Comparison of ENCODE assay signal across 17 mouse cellular contexts in the genomic region with DNA sequence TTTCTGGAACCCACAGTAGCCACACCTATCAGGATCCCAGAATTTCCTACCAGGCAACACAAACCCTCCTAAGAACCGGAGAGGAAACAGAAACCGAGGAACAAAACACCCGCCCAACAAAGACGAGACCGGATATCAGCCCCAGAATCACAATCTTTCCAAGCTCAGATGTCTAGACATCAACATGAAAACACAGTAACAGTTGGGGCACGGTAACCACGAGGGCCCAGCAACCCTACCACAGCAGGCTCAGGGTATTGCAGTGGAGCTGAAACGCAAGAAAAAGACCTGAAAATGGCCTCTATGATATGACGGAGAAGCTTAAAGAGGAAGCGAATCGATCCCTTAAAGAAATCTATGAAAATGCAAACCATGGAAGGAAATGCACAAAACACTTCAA.
DNase-seq lines count a peak whose midpoint lies in the region.
"Had no signal": no experiment of that assay in that cellular context is flagged by ENCODE, and none has a peak within 500 bp of the region (broad histone marks: within the 10 kb centered on the region; RNA-seq: fewer than 3 reads in every experiment).

No protein-coding gene starts in this region.

- peak; percentile 82 for DNase-seq in CD4-positive helper T cell, adult 2 months (ENCODE audit: low read depth, low spot score)
- DNase-seq in CD8-positive naive resting alpha-beta T cell, adult 2 months (ENCODE audit: low read depth in 2 of 2, low spot score in 2 of 2), result peak; percentile 41 to 56
- DNase-seq in naive thymus-derived CD4-positive, alpha-beta T cell, adult 2 months (ENCODE audit: low read depth), result peak; percentile 86
- DNase-seq in thymus, postnatal 36 days, result peak; percentile 31 to 46
- no peak for DNase-seq in left cerebral cortex, adult 11 months (ENCODE audit: low spot score)
- DNase-seq in embryo, embryonic 10 days (ENCODE audit: low spot score), result no peak
- DNase-seq in frontal cortex, postnatal 14 days (ENCODE audit: low spot score in 2 of 2), result no peak
- DNase-seq: adrenal gland, postnatal 36 days; cerebellum, adult 2 months; cerebellum, postnatal 14 days; gastrocnemius, postnatal 14 days; kidney, adult 9 months; kidney, postnatal 25 days; left cerebral cortex, postnatal 4 days; liver, embryonic 13.5 days; lung, adult 18-20 months; lung, postnatal 4 days had no signal

Comparison
In these comparisons a context has a peak if more than half of its experiments do, and no peak if none do; other contexts are left out.
1. DNase-seq: peak in CD4-positive helper T cell, adult 2 months (single experiment), CD8-positive naive resting alpha-beta T cell, adult 2 months (2 of 2), naive thymus-derived CD4-positive, alpha-beta T cell, adult 2 months (single experiment) and thymus, postnatal 36 days (2 of 2); none in left cerebral cortex, adult 11 months (single experiment), embryo, embryonic 10 days (single experiment) and frontal cortex, postnatal 14 days (0 of 2).